Mouse (Mus musculus) kidney, embryonic 15.5 days (tissue): ENCODE data around the gene Gm49403. TPM values are rescaled to one million over a fixed set of nuclear protein-coding genes. Genes with fewer than 3 reads are reported as not detected.
"Not testable (repeated sequence)": the region's sequence is repeated elsewhere in the genome, so short reads cannot be mapped to it uniquely, and the experiment has no call there.

ENCODE experiments used
- ATAC-seq: fragments of 200-750 bp; cut with Nextera tagmentation; replicated peaks from 2 replicates; pipeline ENCODE4 v1.8.0; 2017; ENCODE audit warnings: moderate TSS enrichment; ENCODE audit not compliant: low FRiP score
- H3K27ac ChIP-seq: fragments of 300-500 bp; sonication (generic); 2 replicates; pipeline ENCODE4 v1.5.1; 2015; ENCODE audit warnings: mild to moderate bottlenecking, inconsistent platforms
- H3K27me3 ChIP-seq: fragments of 300-500 bp; sonication (generic); 2 replicates; pipeline ENCODE4 v1.6.1; 2015; ENCODE audit warnings: inconsistent platforms
- H3K36me3 ChIP-seq: fragments of 300-500 bp; sonication (generic); 2 replicates; pipeline ENCODE4 v1.6.1; 2015; ENCODE audit warnings: inconsistent platforms
- H3K4me1 ChIP-seq: fragments of 300-500 bp; sonication (generic); 2 replicates; pipeline ENCODE4 v1.6.1; 2015; ENCODE audit warnings: inconsistent platforms
- H3K4me2 ChIP-seq: fragments of 300-500 bp; sonication (generic); 2 replicates; pipeline ENCODE4 v1.6.1; 2015; ENCODE audit warnings: moderate library complexity, mild to moderate bottlenecking, inconsistent platforms
- H3K4me3 ChIP-seq: fragments of 300-500 bp; sonication (generic); replicated peaks from 2 replicates; pipeline ENCODE4 v1.5.1; 2015; ENCODE audit warnings: mild to moderate bottlenecking, inconsistent platforms
- H3K9ac ChIP-seq: fragments of 300-500 bp; sonication (generic); 2 replicates; pipeline ENCODE4 v1.6.1; 2015; ENCODE audit warnings: mild to moderate bottlenecking, inconsistent platforms
- H3K9me3 ChIP-seq: fragments of 300-500 bp; sonication (generic); replicated peaks from 2 replicates; pipeline ENCODE4 v1.6.1; 2016; ENCODE audit warnings: inconsistent platforms
- WGBS: fragments of 180-500 bp; shearing (Covaris S2); methylation state at CpG from one replicate; pipeline ENCODE4 v1.1.7; 2015; ENCODE audit warnings: mixed read lengths; 5-methylcytosine and 5-hydroxymethylcytosine counted together
- polyA plus RNA-seq: library from polyadenylated mRNA; unstranded; fragments of >200 nt; fragmentation: Nextera tagmentation; extraction: Ambion mirVana; gene quantifications from 2 replicates; pipeline ENCODE4 v1.2.1, GENCODE M21; 2015

Gm49403 gene
- polyA plus RNA-seq = not detected in 2 replicates

GRCm38 (mm10) chr19:8883616-8884015, at the start of gene Gm49403, which contains the start of gene Lbhd1:
Gm49403 (plus strand) TSS chr19:8883930.
Lbhd1 (plus strand) TSS chr19:8883732.
- Histone ChIP-seq H3K27me3 (no peaks in the 10 kb centered on the region), H3K4me1 (peaks cover 27% of the 10 kb centered on the region), H3K27ac (no peak within 1 kb of the TSS), H3K4me2 (no peak within 1 kb of the TSS), H3K36me3 (peaks cover 3% of the 10 kb centered on the region; the same call in 1 of the 2 replicates), H3K9ac (no peak within 1 kb of the TSS), H3K4me3 (no peak within 1 kb of the TSS), H3K9me3 (no peaks in the 10 kb centered on the region)
- 77% methylated on average over 3 of the region's 3 CpGs for WGBS
- no peak for ATAC-seq

- H3K27ac ChIP-seq = peak overlapping the region; percentile 99
- 95% methylated on average over 10 of the region's 10 CpGs for WGBS
- not testable (repeated sequence) for H3K9ac ChIP-seq, H3K27me3 ChIP-seq, H3K9me3 ChIP-seq, H3K4me3 ChIP-seq, H3K4me2 ChIP-seq, ATAC-seq
- H3K36me3 ChIP-seq = peaks cover 49% of the 10 kb centered on the region
- peaks cover 36% of the 10 kb centered on the region for H3K4me1 ChIP-seq
These were observed 47.4 kb upstream of the Gm49403 start for GRCm38 (mm10) chr19:8836327-8836726.

- peaks cover 36% of the 10 kb centered on the region for H3K4me1 ChIP-seq
- peak within 1 kb of the TSS; percentile 75 for H3K9ac ChIP-seq
- ATAC-seq = peak; percentile 83
- H3K27me3 ChIP-seq = no peaks in the 10 kb centered on the region
- WGBS = under 1% methylated on average over 38 of the region's 38 CpGs
- peak within 1 kb of the TSS; percentile 99 for H3K27ac ChIP-seq
- peaks cover 44% of the 10 kb centered on the region for H3K36me3 ChIP-seq
- peak within 1 kb of the TSS; percentile 91 for H3K4me2 ChIP-seq
- no peaks in the 10 kb centered on the region for H3K9me3 ChIP-seq
- H3K4me3 ChIP-seq = peak within 1 kb of the TSS; percentile 59
These were observed 46.4 kb upstream of the Gm49403 start, which contains the start of gene Bscl2 for GRCm38 (mm10) chr19:8837251-8837791. Bscl2 (plus strand) TSS chr19:8837467.

- Histone ChIP-seq H3K4me3 (peak overlapping the region; percentile 59), H3K4me2 (peak overlapping the region; percentile 91), H3K27ac (peak overlapping the region; percentile 99), H3K9me3 (no peaks in the 10 kb centered on the region), H3K36me3 (peaks cover 43% of the 10 kb centered on the region), H3K4me1 (peaks cover 36% of the 10 kb centered on the region), H3K27me3 (no peaks in the 10 kb centered on the region), H3K9ac (peak overlapping the region; percentile 75)
- peak; percentile 42 for ATAC-seq
- 19% methylated on average over 15 of the region's 15 CpGs for WGBS
These were observed 45.5 kb upstream of the Gm49403 start for GRCm38 (mm10) chr19:8838041-8838730.

DNA sequence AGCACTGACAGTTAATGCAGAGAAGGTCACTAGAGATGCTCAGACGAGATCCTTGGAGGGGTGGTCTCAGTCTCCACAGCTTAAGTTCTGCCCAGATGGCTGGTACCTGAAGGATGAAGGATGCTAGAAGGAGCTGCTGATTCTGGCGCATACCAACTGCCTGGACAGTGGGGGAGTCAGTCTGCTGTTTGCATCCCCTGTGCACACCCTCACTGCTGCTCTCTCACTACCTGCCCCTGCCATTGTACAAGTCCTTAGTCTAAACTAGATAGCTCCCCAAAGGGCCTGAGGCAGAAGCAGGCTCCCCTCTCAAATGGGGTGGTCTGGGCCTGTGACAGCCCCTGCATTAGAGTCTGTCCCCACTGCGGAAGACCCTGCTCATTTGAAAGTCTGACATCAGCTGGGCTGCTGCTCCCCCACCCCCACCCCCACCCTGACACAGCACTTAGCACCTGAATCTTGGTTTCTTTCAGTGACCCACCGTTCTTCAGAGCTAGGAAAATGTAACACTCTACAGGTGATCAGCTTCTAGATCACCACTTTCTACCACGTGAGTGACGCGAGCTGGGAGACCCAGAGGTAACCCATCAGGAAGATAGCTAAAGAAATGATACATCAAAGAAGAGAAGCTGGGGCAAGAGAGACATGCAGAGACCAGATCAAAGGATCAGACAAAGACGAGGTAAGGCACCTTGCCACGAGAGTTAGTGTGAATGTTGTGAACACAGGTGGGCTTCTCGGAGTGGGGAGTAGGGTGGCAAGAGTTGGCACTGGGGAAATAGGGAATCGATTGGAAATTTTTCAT, 44.4 kb upstream of the Gm49403 start, which contains the start of gene Gng3:
Gene Gng3 (minus strand): TSS at position 92 of the 805 bp plus-strand sequence.
- H3K4me3 ChIP-seq = peak within 1 kb of the TSS; percentile 59
- H3K9me3 ChIP-seq = no peaks in the 10 kb centered on the region
- H3K36me3 ChIP-seq = peaks cover 32% of the 10 kb centered on the region
- no peaks in the 10 kb centered on the region for H3K27me3 ChIP-seq
- H3K27ac ChIP-seq = peak within 1 kb of the TSS; percentile 99
- peak within 1 kb of the TSS; percentile 75 for H3K9ac ChIP-seq
- no peak for ATAC-seq
- 56% methylated on average over 11 of the region's 11 CpGs for WGBS
- H3K4me2 ChIP-seq = peak within 1 kb of the TSS; percentile 91
- peaks cover 36% of the 10 kb centered on the region for H3K4me1 ChIP-seq

GRCm38 (mm10) chr19:8839908-8840791, 43.6 kb upstream of the Gm49403 start:
- Histone ChIP-seq H3K9me3 (no peaks in the 10 kb centered on the region), H3K4me3 (peak overlapping the region; percentile 50), H3K27ac (peak overlapping the region; percentile 52), H3K27me3 (no peaks in the 10 kb centered on the region), H3K36me3 (peaks cover 26% of the 10 kb centered on the region), H3K4me2 (peak overlapping the region; percentile 75), H3K4me1 (peaks cover 36% of the 10 kb centered on the region), H3K9ac (peak overlapping the region; percentile 49)
- WGBS = 20% methylated on average over 29 of the region's 29 CpGs
- peak; percentile 61 for ATAC-seq

DNA sequence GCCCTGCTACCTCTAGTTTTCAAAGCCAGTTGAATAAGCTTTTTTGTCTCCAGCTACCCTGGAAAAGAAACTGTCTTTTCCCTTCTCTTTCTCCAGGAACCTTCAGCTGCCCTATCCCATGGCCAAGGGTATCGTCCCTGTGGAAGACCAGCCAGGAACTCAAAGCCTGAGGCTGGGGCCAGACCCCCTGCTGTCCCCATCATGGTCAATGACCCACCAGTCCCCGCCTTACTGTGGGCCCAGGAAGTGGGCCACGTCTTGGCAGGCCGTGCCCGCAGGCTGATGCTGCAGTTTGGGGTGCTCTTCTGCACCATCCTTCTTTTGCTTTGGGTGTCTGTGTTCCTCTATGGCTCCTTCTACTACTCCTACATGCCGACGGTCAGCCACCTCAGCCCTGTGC, 42.7 kb upstream of the Gm49403 start:
- no peaks in the 10 kb centered on the region for H3K9me3 ChIP-seq
- H3K4me2 ChIP-seq = peak overlapping the region; percentile 75
- H3K4me1 ChIP-seq = peaks cover 36% of the 10 kb centered on the region
- H3K36me3 ChIP-seq = peaks cover 26% of the 10 kb centered on the region
- ATAC-seq = no peak
- H3K27me3 ChIP-seq = no peaks in the 10 kb centered on the region
- peak overlapping the region; percentile 50 for H3K4me3 ChIP-seq
- H3K27ac ChIP-seq = peak overlapping the region; percentile 52; the same call in 1 of the 2 replicates
- H3K9ac ChIP-seq = peak overlapping the region; percentile 49
- WGBS = 89% methylated on average over 7 of the region's 7 CpGs

DNA sequence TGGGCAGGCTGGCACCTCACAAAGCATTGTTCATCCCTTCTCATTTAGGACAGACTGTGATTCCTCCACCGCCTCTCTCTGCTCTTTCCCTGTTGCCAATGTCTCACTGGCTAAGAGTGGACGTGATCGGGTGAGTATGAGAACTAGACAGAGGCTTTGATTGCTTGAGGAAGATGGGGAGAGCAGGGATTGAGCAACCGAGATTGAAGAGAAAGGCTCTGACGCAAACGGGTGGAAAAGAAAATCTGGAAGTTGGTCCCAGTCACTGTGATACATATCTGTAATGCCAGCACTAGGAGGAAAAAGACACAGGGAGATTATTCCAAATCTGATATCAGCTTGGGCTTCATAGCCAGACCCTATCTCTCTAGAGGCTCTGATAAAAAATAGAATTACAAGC, 40.8 kb upstream of the Gm49403 start:
- Histone ChIP-seq H3K9ac (no peak overlapping the region), H3K9me3 (no peaks in the 10 kb centered on the region), H3K4me3 (no peak overlapping the region), H3K4me1 (peaks cover 32% of the 10 kb centered on the region), H3K27me3 (no peaks in the 10 kb centered on the region), H3K36me3 (peaks cover 43% of the 10 kb centered on the region), H3K27ac (no peak overlapping the region), H3K4me2 (no peak overlapping the region)
- WGBS = 90% methylated on average over 6 of the region's 6 CpGs
- ATAC-seq = no peak

- Histone ChIP-seq H3K4me1 (peaks cover 17% of the 10 kb centered on the region), H3K4me2 (no peak overlapping the region), H3K27me3 (no peaks in the 10 kb centered on the region), H3K4me3 (no peak overlapping the region), H3K9me3 (no peaks in the 10 kb centered on the region), H3K36me3 (peaks cover 50% of the 10 kb centered on the region), H3K27ac (no peak overlapping the region), H3K9ac (no peak overlapping the region)
- ATAC-seq = no peak
- 62% methylated on average over 5 of the region's 5 CpGs for WGBS
These were observed 39.2 kb upstream of the Gm49403 start for GRCm38 (mm10) chr19:8844371-8845129.

DNA sequence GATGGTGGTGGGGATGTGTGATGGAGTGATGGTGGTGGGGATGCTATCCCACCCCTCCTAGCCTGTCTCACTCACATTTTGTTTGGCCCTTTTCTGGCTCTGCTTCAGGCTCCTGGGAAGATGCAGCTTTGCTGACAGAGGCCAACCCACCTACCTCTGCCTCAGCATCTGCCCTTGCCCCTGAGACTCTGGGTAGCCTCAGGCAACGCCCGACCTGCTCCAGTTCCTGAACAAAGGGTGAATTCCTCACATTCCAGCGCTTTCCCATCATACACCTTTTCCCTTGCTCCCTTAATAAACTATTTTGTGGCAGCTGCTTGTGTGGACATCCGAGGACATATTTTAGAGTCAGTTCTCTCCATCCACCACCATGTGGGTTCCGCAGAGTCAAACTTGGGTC, 35.4 kb upstream of the Gm49403 start:
- no peak for ATAC-seq
- Histone ChIP-seq H3K4me3 (no peak overlapping the region), H3K27me3 (no peaks in the 10 kb centered on the region), H3K9me3 (no peaks in the 10 kb centered on the region), H3K27ac (no peak overlapping the region), H3K4me2 (no peak overlapping the region), H3K36me3 (peaks cover 38% of the 10 kb centered on the region), H3K9ac (no peak overlapping the region), H3K4me1 (peaks cover 8% of the 10 kb centered on the region)
- 79% methylated on average over 5 of the region's 5 CpGs for WGBS
